Mouse (Mus musculus): ENCODE data around the gene Robo1.

GRCm38 (mm10) chr16:72828381-72828780, 520.3 kb downstream of the Robo1 start:
- no peak for TF ChIP-seq CTCF (IDR thresholded peaks at IDR 0.05; ENCODE audit: control insufficient read depth, insufficient read depth, insufficient replicate concordance, low read depth, low read length)
- TF ChIP-seq POLR2A (IDR thresholded peaks at IDR 0.05; ENCODE audit: control insufficient read depth, low read depth, low read length) = no peak
